Mouse (Mus musculus) brain, embryonic 14.5 days (tissue): ENCODE data around the gene Cd163.

Experiments
- CTCF ChIP-seq: fragments of 200-500 bp; IDR thresholded peaks from 2 replicates; pipeline ENCODE4 v1.5.1; 2012; ENCODE audit warnings: inconsistent platforms, mild to moderate bottlenecking, moderate library complexity, borderline replicate concordance; ENCODE audit not compliant: insufficient read depth, insufficient read length; ENCODE audit errors: extremely low read depth
- POLR2A ChIP-seq: fragments of 200-500 bp; IDR thresholded peaks from 2 replicates; pipeline ENCODE4 v1.6.1; 2012; ENCODE audit warnings: mild to moderate bottlenecking, inconsistent platforms, borderline replicate concordance; ENCODE audit not compliant: poor library complexity, insufficient read depth, insufficient read length, severe bottlenecking; ENCODE audit errors: extremely low read depth

- TF ChIP-seq CTCF (no peak), POLR2A (no peak)
Observed at GRCm38 (mm10) chr6:124320371-124320770, 15.9 kb downstream of the Cd163 start.
